Mouse (Mus musculus) kidney, adult 11 months (tissue): ENCODE measurements around the gene Fdx1.

Experiments
- DNase-seq: peaks from one replicate; pipeline ENCODE4 v3.0.0; 2022

Fdx1 gene

GRCm38 (mm10) chr9:51962975-51963701, at the start of gene Fdx1:
Gene Fdx1 (minus strand): TSS chr9:51963556.
- DNase-seq: peak; percentile 91

GRCm38 (mm10) chr9:52012781-52013436, 49.6 kb upstream of the Fdx1 start:
- no peak for DNase-seq

DNA sequence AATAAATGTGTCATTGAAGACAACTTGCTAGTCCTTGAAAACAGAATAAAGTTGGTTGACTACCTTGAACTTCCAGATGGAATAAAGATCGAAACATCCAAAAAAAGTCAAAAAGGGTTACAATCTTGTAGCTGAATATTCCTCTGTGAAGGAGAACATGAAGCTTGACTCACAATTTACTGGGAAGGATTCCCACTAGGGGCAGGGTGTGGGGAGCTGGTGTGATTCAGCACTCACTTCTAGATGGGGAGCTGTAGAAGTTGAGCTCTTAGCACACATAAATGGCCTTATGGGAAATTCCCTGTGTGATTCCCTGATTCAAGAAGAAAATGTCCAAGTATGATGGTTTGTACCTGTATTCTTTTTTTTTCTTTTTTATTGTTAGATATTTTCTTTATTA, 49.0 kb upstream of the Fdx1 start:
- DNase-seq: no peak

DNA sequence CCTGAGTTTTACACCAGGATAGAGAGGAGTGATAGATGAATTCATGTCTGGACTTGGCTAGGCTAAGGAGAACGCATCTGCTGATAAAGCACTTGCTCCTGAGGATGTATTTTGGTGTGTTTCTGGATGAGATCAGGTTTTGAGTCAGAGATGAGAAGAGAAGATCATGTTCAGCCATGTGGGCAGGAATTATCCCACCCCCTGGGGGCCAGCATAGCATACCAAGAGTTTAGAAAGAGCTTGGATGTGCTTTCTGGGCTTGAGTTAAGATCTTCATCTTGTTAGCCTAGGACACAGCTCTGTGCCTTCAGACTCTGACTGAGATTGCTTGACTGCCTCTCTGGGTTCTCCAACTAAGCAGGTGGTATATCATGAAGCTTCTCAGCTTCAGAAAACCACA, 45.2 kb upstream of the Fdx1 start:
- no peak for DNase-seq

- no peak for DNase-seq
Observed at GRCm38 (mm10) chr9:52007341-52007740, 44.0 kb upstream of the Fdx1 start.

DNA sequence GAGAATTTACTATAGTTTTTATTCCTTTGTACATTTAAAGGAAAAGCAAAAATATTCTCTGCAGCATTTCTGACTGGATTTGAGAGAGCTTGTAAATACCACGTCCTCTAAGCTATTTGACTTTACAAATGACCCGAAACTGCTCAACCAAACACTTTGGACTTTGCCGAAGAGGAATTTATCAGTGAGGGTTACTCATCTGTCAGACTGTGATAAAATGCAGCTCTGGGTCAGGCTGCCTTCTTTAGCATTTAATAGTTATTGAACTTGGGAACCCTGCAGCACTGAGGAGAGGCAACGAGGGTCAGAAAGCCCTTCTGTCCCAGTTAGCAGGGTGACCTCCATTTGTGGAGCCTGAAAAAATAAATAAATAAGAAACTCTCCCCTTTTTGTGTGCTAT, 40.1 kb upstream of the Fdx1 start:
- DNase-seq: peak; percentile 12

- DNase-seq: peak; percentile 65
Observed at GRCm38 (mm10) chr9:51995331-51996099, 32.2 kb upstream of the Fdx1 start.

GRCm38 (mm10) chr9:51994636-51995260, 31.4 kb upstream of the Fdx1 start:
- no peak for DNase-seq

- no peak for DNase-seq
Observed at GRCm38 (mm10) chr9:51993486-51994275, 30.3 kb upstream of the Fdx1 start.

- no peak for DNase-seq
Observed at GRCm38 (mm10) chr9:51991241-51991876, 28.0 kb upstream of the Fdx1 start.

DNA sequence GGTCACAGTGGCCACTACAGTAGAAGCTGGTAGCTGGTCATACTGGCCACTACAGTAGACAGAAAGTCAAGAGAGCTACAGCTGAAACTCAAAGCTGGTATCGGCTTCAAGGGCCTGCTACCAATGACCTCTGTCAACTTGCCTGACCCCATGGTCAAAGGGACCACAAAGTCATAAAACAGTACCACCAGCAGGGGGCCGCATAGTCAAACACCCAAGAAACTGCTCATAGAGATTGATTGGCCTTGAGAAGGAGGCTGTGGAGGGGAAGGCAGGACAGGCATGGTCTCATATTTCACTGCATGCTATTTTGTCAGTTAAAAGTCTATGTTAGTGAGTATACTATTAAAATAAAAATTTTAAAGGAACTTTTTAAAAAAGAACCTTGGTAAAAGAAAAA, 27.5 kb upstream of the Fdx1 start:
- DNase-seq: peak; percentile 54

GRCm38 (mm10) chr9:51985493-51986099, 22.2 kb upstream of the Fdx1 start:
- peak; percentile 46 for DNase-seq

- DNase-seq: no peak
Observed at GRCm38 (mm10) chr9:51981131-51981530, 17.8 kb upstream of the Fdx1 start.

DNA sequence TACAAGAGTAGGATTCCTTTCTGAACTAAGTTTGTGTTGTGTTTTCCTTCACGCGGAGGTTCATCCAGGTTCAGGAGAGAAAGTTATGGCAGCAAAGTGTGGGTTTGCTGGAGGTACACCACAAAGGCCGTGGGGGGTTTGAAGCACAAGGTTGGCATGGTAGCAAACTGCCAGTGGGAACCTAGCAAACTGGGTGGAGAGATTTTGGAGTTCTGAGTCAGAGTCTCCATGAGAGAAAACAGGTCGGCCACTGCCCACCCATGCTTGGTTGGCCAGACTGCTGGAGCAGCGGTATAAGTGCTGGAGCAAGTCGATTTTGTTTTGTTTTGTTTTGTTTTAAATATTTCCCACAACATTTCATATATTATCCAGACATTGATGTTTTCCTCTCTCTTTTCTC, 15.9 kb upstream of the Fdx1 start:
- DNase-seq: no peak

GRCm38 (mm10) chr9:51978545-51979259, 15.3 kb upstream of the Fdx1 start:
- DNase-seq: no peak

DNA sequence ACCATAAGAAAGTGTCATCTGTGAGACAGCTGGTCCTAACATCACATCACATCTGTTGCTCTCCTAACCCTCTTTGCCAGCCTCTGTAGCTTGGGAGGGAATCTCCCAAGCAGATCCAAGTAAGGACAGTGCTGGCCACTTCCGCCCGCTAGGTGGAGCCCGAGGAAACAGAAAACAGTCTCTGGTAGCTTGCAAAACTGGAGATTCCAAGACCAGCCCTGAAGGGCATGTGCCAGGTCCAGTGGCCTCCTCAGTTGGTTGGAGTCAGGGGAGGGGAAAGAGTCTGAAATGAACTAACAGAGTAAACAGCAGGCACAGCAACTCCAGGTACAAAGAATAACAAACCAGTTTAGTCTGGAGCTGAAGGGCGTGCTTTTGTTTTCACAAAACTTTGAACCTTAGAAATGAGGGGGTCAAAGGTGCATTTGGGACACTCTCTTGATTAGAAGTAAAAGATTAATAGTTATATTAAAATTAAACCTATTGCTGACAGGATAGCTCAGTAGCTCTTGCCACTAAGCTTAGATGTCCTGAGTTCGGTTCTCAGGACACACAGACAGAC, 14.2 kb upstream of the Fdx1 start:
- DNase-seq: peak; percentile 93

DNA sequence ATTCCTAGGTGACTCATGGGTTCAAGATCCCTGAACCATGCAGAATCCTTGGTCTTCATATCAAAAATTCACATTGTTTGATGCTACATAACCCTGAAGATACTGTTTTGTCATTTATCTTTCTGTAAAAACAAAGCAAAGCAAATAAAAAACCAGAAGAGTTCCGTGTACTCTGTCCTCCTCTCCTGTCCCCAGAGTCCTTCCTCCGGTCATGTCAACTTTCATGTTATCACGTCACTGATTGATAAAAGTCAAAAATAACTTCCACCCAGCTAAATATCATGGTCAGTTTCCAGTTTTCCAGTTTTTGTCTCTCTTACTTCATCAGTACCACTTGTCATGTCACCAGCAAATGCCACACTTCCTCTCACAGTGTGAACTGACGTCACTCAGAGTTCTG, 11.5 kb upstream of the Fdx1 start:
- DNase-seq: no peak

- DNase-seq: no peak
Observed at GRCm38 (mm10) chr9:51973846-51974245, 10.5 kb upstream of the Fdx1 start.

DNA sequence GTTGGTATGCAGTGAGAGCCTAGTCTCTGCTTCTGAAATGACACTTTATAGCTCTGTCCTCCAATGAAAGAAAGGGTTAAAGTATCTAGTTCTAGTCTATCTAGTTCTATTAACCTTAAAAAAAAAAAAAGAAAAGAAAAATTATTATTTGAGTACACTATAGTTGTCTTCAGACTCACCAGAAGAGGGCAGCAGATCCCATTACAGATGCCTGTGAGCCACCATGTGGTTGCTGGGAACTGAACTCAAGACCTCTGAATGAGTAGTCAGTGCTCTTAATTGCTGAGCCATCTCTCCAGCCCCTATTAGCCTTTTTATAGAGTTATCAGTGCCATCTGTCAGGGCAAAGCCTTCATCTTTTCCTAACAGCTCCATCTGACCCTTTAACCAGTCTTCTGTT, 3.0 kb upstream of the Fdx1 start:
- no peak for DNase-seq

- DNase-seq: no peak
Observed at GRCm38 (mm10) chr9:51964110-51964509, 754 bp upstream of the Fdx1 start.
